Comparison of ENCODE assay signal across 8 mouse cellular contexts in the genomic region with DNA sequence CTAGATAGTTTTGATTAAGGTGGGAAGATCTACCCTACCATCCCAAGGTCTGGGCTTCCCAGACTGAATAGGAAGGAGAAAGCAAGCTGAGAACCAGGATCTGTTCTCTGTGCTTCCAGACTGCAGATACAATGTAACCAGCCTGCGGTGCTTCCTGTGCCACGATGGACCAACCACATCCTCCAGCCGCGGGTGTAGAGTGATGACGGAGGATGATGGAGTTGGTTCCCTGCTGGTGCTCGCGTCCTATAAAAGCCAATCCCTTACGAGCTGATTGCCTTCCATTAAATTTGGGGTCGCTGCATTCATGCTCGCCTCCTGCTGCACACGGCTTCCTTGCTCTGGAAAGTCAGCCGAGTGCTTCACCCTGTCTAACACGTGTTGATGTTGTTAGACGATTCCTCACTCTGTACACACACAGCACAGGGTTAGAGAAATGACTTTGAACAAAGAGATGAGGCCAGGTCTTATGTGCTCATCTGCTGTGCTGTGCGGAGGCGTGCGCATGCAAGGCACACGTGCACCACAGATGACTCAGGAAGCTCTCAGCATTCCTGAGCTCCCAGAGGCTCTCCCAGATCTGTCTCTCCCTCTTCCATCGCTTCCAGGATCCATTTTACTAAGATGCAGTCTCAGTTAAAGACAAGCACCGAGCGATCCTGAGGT. TPM values are rescaled to one million over a fixed set of nuclear protein-coding genes. Genes with fewer than 3 reads are reported as not detected.
A peak's percentile ranks its signal among the peaks of the same experiment; 100 is the strongest.
DNase-seq lines count a peak whose midpoint lies in the region; ATAC-seq and TF ChIP-seq lines count a peak whose summit lies in the region.

No protein-coding gene starts in this region.

- H3K9me3 ChIP-seq in heart, embryonic 16.5 days (replicated peaks; ENCODE audit: control insufficient read depth, low read length): no peaks in the 10 kb centered on the region
- no peaks in the 10 kb centered on the region for H3K9me3 ChIP-seq in neural tube, embryonic 13.5 days

- no peak overlapping the region for H3K9ac ChIP-seq in heart, embryonic 16.5 days (ENCODE audit: low read length)
- no peak overlapping the region for H3K9ac ChIP-seq in neural tube, embryonic 13.5 days

- H3K36me3 ChIP-seq in heart, embryonic 16.5 days (ENCODE audit: control insufficient read depth, insufficient read depth): peaks cover 11% of the 10 kb centered on the region; the same call in 1 of the 2 replicates
- H3K36me3 ChIP-seq in neural tube, embryonic 13.5 days: 0 out of 2 replicates have a peak, but pooled peaks cover 2% of the 10 kb centered on the region

- 0 out of 2 replicates have a peak, but pooled peaks have one; percentile 32 for ATAC-seq in heart, embryonic 16.5 days (replicated peaks; ENCODE audit: extremely low read depth, insufficient read depth, low FRiP score)
- no peak for ATAC-seq in neural tube, embryonic 13.5 days (ENCODE audit: low read depth)
- ATAC-seq in megakaryocyte-erythroid progenitor cell, adult 5-6 weeks (replicated peaks; ENCODE audit: low FRiP score, low TSS enrichment, poor library complexity, severe bottlenecking): no peak

- peak overlapping the region; percentile 49 for H3K27ac ChIP-seq in layer of hippocampus, adult 2 months
- no peak overlapping the region for H3K27ac ChIP-seq in heart, embryonic 16.5 days (ENCODE audit: low read length)
- 0 out of 2 replicates have a peak overlapping the region, but pooled peaks have one; percentile 14 for H3K27ac ChIP-seq in neural tube, embryonic 13.5 days (replicated peaks)

- TF ChIP-seq CTCF in layer of hippocampus, adult 2 months (conservative IDR thresholded peaks at IDR 0.05): no peak

- peak; percentile 28 to 34 for DNase-seq in layer of hippocampus, adult 2 months (ENCODE audit: low spot score in 2 of 2)
- no peak for DNase-seq in layer of hippocampus, postnatal 25 days (ENCODE audit: extremely low spot score in 1 of 2, low spot score in 1 of 2)
- peak; percentile 90 for DNase-seq in brain, adult 2 months (ENCODE audit: low read depth, low spot score)
- DNase-seq in urinary bladder, postnatal 4 days (ENCODE audit: low spot score in 2 of 2): no peak
- no peak for DNase-seq in cerebellum, postnatal 36 days

- peaks cover 2% of the 10 kb centered on the region; the same call in 1 of the 2 replicates for H3K4me1 ChIP-seq in heart, embryonic 16.5 days (ENCODE audit: control insufficient read depth, insufficient read depth, low read length)
- peaks cover 15% of the 10 kb centered on the region; the same call in 1 of the 2 replicates for H3K4me1 ChIP-seq in neural tube, embryonic 13.5 days (replicated peaks)

- no peak overlapping the region for H3K4me2 ChIP-seq in heart, embryonic 16.5 days (ENCODE audit: low read depth, low read length)
- peak overlapping the region; percentile 26; the same call in 1 of the 2 replicates for H3K4me2 ChIP-seq in neural tube, embryonic 13.5 days

- no peak overlapping the region for H3K4me3 ChIP-seq in layer of hippocampus, adult 2 months
- H3K4me3 ChIP-seq in heart, embryonic 16.5 days (ENCODE audit: low read length): no peak overlapping the region
- no peak overlapping the region for H3K4me3 ChIP-seq in neural tube, embryonic 13.5 days

- no peaks in the 10 kb centered on the region for H3K27me3 ChIP-seq in heart, embryonic 16.5 days (ENCODE audit: control insufficient read depth, insufficient read depth, low read length)
- no peaks in the 10 kb centered on the region for H3K27me3 ChIP-seq in neural tube, embryonic 13.5 days

- WGBS in heart, embryonic 16.5 days: 54% methylated on average over 21 of the region's 21 CpGs
- 51% methylated on average over 21 of the region's 21 CpGs for WGBS in neural tube, embryonic 13.5 days

RNA-seq across cellular contexts. Expression of a gene that starts 42.6 kb away (rescaled TPM):
- 10 to 100 TPM; 58.1 to 65.6 TPM for total RNA-seq in layer of hippocampus, adult 2 months (2021)
- 10 to 100 TPM; 54.9 to 62.0 TPM for total RNA-seq in layer of hippocampus, postnatal 25 days (2021)
- polyA plus RNA-seq in heart, embryonic 16.5 days (2015; fragmentation: Nextera tagmentation; extraction: Ambion mirVana): 6.2 and 6.7 TPM in 2 replicates
- 14.8 and 16.0 TPM in 2 replicates for polyA plus RNA-seq in neural tube, embryonic 13.5 days (2015; fragmentation: Nextera tagmentation; extraction: Ambion mirVana)
- 4.7 and 8.0 TPM in 2 replicates for total RNA-seq in megakaryocyte-erythroid progenitor cell, adult 5-6 weeks (2014; fragmentation: Nextera tagmentation)
- 4.5 and 7.8 TPM in 2 replicates for total RNA-seq in megakaryocyte-erythroid progenitor cell, adult 5-6 weeks (2017)

Comparison
In these comparisons a context has a peak if more than half of its experiments do, and no peak if none do; other contexts are left out.
1. DNase-seq: peak in layer of hippocampus, adult 2 months (2 of 2) and brain, adult 2 months (single experiment); none in layer of hippocampus, postnatal 25 days (0 of 2), urinary bladder, postnatal 4 days (0 of 2) and cerebellum, postnatal 36 days (0 of 2).
2. RNA of a gene that starts 42.6 kb away (total RNA-seq): 58.1 to 65.6 TPM in layer of hippocampus, adult 2 months and 54.9 to 62.0 TPM in layer of hippocampus, postnatal 25 days; 4.5 to 8.0 TPM in megakaryocyte-erythroid progenitor cell, adult 5-6 weeks; every median in the first group is over 4 times any median in the second.